Mouse (Mus musculus): ENCODE measurements around the gene Tshz2.
A peak's percentile ranks its signal among the peaks of the same experiment; 100 is the strongest.
"Not testable (repeated sequence)": the region's sequence is repeated elsewhere in the genome, so short reads cannot be mapped to it uniquely, and the experiment has no call there.

Tshz2 gene

DNA sequence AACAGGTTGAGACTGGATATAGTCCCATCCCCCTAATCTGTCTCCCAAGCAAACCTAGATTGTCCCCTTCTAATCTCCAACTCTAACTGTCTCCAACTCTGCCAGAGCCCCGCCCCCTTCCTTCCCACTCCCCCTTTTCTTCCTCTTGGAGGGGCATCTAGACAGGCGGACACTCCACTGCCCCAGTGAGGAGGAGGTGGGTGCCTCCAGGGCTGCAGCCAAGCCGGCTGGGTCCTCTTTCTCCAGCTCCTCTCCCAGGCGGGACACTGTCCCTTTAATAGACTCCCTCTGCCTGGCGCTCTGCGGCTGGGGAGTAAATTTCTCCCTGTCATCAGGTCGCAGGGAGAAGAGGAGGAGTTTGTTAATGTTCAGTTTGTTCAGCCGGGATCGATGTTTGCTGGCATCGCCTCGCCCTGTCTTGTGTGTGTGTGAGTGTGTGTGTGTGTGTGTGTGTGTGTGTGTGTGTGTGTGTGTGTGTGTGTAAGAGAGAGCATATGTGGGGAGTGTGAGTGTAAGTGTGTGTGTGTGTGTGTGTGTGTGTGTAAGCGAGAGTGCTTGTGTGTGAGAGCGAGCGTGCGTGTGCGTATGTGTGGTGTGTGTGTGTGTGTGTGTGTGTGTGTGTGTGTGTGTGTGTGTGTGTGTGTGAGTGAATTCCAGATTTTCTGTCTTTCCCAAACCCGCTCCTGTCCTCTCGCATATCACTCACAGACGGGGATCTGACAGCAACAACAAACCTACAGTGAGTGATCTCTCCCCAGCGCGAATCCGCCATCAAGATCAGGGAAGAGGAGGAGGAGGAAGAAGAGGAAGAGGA, at the start of gene Tshz2:
Gene Tshz2, plus strand, starts transcription at position 676 of the 814 bp plus-strand sequence.
- peak; percentile 53 for DNase-seq (ENCODE audit: low spot score)

DNA sequence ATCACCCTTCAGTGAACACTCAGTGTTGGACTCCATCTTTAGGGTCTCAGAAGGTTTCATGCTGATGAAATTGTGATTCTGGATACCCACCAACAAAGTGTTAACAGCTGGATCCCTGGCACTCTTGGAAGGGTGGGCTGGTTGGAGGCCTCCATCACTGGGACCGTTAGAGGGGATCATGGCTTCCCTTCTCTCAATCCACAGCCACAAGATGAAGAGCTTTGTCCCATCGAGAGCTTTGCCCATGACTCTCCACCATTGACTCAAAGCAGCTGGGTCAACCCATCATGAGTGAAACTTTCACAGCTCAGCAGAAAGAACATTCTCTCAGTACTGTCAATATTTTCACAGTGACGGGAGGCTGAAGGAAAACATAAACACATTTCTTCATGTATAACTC, 49.3 kb upstream of the Tshz2 start:
- no peak for DNase-seq (ENCODE audit: low spot score)

DNA sequence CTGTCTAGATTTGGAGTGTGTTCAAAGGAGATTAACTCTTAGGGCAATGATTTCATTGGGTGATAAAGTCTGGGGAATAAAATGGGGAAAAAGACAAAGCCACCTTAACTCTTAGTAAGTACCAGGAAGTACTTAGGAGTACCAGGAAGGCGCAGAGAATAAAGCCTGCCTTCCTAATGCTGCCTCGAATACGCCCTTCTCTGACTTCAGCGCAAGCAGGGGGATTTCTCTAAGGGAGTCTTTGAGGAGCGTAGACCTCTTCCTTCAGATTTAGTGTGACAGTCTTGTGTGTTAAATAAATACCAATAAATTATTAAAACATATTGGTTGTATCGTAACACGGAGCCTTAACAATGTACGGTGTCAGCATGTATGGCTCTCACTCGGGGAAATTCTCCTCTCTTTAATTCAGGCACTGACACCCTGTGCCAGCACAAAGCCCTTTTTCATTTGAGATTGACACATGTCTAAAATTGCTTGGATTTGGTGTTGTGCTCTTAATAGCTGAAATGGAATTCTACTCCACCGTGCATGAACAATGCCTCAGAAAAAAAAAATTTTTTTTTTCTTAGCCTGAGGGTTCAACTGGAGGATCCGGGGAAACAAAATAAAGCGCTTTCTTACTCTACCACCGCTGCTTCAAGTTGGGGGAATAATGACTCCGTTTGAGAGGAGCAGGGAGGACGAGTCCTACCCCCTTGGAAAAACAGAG, 47.9 kb upstream of the Tshz2 start:
- no peak for DNase-seq (ENCODE audit: low spot score)

DNA sequence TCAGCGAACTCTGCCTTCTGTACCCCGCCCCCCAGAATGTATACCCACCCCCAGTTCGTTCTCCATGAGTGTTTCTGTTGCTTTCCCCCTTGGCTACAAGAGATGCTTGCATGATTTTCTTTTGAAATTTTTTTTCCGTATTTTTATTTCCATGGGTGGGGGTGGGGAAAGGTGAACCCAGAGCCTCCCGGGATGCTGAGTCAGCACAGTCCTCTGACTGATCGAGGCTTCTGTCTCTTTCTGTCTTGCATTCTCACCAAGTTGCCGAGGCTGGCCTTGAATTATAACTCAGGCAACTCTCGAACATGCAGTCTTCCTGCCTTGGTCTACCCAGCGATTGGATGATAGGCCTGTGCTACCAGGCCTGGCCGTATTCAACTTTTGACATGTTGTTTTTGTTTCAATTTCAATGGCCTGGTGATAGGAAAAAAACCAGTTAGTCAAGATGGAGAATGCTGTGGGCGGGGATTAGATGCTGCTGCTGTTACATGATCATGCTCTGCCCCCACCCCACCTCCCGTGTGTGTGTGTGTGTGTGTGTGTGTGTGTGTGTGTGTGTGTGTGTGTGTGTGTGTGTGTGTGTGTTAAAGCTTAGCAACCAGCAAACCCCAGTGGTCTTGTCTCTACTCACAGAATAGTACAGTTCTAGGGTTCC, 47.1 kb upstream of the Tshz2 start:
- no peak for DNase-seq (ENCODE audit: low spot score)

DNA sequence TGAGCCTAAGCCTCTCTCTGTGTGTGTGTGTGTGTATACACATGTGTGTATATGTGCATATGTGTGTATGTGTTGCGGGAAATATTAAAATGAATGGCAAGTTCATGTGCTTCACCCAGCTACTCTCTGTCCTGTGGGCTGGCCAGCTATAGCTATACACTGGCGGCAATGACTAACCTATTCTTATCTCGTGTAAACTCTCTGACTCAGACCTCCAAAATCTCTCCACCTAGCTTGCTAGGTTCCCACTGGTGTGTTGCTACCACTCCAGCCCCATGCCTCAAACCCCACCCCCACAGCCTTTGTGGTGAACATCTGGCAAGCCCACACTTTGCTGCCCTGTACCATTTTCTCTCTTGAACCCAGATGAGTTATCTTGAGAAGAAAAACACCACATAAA, 46.1 kb upstream of the Tshz2 start:
- no peak for DNase-seq (ENCODE audit: low spot score)

DNA sequence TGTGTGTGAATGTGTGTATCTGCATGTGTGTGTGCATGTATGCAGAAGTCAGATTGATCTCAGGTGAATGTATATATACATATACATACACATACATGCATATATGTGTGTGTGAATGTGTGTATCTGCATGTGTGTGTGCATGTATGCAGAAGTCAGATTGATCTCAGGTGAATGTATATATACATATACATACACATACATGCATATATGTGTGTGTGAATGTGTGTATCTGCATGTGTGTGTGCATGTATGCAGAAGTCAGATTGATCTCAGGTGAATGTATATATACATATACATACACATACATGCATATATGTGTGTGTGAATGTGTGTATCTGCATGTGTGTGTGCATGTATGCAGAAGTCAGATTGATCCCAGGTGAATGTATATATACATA, 45.2 kb upstream of the Tshz2 start, which contains the start of gene Gm11011:
Gene Gm11011, minus strand, starts transcription at position 101 of the 400 bp plus-strand sequence.
- DNase-seq (ENCODE audit: low spot score) = not testable (repeated sequence)

DNA sequence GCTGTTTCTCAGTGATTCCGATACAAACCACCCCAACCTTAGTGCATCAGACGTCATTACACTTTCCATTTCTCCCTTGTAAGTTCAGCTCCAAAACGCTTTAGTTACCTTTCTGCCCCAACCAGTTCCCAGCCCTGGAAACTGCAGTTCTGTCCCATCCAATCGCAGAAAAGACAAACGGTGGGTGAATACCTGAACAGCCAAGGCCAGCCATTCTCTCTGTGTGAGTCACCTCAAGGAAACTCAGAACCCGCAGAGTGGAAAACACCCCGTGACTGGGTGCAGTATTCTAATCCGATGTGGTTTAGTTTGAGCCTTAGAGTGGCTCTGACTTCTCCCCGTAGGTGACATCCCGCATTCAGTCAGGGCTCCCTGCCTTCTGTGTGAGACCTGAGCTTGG, 43.1 kb upstream of the Tshz2 start:
- DNase-seq (ENCODE audit: low spot score) = no peak

DNA sequence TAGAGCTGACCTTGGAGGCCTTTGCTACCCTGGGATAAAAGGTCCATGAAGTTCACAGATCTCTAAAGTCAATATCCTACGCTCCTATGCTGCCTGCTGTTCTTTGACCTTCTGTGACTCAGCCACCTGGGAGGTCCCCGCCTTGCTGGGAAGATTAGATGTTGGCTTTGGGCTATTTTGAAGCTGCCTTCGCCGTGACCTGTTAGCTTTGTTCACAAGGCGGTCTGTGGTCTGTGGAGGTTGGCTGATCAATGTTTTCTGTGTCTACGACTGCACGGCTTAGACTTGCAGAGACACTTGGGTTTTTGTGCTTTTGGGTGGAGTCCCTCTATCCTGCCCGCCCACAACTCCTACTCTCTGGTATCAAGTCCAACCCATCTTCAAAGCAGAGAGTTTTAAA, 42.4 kb upstream of the Tshz2 start:
- no peak for DNase-seq (ENCODE audit: low spot score)

DNA sequence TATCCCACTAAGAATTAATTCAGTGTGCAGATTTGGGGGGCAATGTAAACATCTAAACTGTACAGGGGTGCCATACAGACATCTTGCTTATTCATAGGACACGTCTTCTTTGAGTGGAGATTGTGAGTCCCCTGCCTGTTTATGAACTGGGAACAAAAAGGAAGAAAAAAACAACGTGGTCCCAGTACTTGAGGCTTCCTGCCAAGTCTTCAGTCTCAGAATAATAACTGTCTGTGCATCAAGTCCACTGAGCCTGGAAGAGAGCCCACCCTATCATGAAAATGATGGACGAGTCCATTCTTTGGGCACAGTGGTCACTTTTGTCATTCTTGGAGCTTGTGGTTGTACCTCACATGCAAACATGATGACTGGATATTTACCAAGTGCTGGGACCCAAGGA, 39.1 kb upstream of the Tshz2 start:
- DNase-seq (ENCODE audit: low spot score) = no peak

DNA sequence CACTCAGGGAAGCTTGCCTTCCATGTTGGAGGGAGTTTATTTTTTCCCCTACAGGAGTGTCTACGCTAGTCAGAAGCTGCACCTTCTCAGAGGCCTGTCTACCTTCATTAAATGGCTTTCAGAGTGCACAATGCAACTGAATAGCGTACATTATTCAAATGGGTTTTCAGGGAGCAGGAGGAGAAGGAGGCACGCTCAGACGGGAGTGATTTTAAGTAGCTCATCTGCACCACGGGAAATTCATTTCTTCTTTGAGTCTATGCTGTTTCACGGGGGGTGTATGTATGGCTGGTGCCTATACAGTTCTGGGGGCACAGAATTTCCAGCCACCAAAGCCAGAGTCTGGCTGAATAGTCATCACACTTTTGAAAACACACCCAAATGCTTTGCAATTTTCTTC, 35.5 kb upstream of the Tshz2 start:
- no peak for DNase-seq (ENCODE audit: low spot score)

DNA sequence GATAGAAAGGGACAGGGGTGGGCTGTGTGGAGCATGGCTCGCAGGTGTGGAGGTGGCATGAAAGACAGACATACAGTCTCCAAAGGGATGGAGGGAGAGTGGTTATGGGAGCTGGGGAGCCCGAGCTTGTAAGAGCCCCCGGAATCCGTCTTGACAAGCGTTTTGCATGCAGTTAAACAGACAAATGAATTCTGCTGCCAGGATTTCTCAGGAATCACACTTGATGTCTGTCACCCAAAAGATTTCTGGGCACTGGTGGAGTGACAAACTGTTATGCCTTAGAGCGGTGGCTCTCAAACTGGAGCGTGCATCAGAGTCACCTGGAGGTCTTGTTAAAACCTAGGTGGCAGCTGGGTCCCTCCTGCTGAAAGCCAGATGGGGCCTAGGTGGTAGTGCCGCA, 34.8 kb upstream of the Tshz2 start:
- DNase-seq (ENCODE audit: low spot score) = no peak

DNA sequence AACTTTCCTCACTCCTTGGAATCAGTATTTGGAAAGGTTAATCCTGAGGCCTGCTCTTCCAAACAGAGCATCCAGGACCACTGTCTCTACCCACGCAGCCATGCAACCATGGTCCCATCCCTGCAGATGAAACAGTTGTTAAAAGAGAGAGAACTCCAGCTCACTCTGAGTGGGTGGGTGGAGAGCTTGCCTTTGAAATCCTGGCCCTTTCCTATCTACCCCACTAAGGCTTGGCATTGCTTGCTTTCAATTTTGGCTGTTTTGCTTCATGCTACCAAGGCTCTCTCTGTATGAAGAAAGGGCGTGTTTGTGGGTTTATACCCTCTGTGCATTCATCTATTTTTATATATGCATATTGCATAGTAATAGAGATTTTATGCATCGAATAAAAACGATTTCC, 33.2 kb upstream of the Tshz2 start:
- no peak for DNase-seq (ENCODE audit: low spot score)

DNA sequence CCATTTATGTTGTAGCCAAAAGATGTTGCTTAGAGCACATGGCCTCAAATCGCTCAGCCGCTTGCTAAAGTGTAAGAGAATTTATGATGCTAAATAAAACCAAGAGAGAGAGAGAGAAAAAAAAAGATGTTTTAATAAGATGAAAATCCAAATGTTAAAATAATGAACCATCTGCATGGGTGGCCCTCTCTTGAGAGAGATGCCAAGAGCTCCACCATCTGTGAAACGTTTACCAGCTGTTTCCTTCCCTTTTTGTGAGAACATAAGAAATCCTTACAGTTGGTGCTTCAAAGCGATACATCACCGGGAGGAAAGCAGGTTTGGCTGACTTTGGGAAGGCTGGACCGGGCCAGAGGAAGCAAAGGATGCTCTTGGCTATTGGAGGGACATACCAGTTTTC, 32.6 kb upstream of the Tshz2 start:
- no peak for DNase-seq (ENCODE audit: low spot score)

DNA sequence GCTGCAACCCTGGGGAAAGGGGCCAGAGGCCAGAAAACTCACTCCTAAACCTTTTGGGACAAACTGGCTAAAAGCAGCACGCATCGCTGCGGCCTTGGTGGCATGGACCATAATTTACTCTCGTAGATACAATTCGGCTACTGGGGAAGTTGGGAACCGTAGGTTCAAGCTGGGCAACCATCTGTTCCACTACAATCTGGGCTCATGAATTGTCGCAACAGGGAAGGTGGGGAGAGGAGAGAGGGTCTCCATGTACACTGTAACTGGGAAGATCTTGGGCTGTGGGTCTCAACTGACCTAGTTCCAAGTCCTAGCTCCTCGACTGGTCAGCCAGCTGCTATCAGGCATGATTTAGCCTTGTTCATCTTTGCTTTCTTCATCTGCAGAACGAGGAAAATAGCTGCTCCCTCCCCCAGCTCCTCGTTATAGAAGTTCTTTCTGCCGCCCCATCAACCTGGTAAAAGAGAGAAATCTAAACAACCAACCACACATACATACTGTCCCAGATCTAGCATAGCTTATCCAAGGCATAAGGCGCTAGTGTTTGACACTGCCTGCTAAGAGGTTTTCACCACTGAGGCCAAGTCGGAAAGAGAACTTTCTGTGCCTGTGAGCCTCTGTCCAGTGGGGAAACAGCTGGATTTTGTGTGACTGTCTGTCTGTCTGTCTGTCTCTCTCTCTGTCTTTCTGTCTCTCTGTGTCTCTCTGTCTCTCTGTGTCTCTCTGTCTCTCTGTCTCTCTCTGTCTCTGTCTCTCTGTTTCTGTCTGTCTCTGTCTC, 25.7 kb upstream of the Tshz2 start:
- DNase-seq (ENCODE audit: low spot score) = no peak

DNA sequence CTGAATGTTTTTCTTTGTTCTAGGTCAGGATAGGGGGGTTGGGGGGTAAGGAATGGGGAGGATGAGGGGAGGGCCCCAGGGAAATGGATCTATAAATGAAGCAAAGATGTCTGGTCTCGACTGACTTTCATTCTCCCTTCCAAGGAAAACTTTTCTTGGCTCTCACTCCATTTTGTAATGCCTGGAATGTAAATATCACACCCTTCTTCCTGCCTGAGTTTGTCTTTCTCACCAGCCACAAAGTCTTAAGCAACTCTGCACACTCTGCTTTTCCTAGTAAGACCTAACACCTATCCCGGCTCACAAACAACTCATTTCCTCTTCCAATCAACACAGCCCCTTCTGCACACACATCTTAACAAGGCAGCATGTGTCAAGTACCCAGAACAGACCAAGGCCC, 25.0 kb upstream of the Tshz2 start:
- no peak for DNase-seq (ENCODE audit: low spot score)

DNA sequence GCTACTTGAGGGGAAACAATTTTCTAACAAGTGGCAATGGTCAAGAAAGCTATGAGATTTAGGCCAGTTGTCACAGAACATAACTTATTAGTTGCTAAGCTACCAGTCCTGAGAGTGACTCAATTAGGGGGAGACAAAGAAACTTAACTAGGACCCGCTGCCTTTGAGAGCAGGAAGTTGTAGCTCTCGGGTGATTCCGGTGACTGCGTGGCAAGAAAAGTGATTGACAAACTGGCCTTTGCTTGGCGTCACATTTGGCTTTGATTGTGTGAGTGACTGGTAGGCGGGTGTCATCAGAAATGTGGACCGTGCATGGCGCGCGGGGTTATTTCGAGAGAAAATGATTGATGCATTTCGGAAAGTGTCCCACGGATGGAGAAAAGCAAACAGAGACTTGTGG, 22.9 kb upstream of the Tshz2 start:
- no peak for DNase-seq (ENCODE audit: low spot score)

DNA sequence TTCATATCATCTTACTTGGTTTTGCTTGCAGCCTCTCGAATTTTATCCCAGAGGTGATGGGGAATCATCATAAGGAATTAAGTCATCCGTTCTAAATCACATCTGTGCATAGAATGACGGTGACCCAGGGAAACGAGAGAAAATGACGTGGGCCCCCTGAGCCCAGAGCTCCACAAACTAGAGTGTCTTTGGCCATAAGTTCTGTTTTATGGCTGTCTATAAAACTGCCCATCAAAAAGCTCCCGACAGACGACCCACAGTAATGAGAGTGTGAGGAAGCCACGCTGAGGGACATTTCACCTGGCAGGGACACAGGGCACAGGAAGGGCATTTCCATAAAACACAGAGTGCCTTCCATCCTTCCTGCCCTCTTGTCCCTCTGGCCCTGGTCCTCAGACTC, 21.9 kb upstream of the Tshz2 start:
- no peak for DNase-seq (ENCODE audit: low spot score)

DNA sequence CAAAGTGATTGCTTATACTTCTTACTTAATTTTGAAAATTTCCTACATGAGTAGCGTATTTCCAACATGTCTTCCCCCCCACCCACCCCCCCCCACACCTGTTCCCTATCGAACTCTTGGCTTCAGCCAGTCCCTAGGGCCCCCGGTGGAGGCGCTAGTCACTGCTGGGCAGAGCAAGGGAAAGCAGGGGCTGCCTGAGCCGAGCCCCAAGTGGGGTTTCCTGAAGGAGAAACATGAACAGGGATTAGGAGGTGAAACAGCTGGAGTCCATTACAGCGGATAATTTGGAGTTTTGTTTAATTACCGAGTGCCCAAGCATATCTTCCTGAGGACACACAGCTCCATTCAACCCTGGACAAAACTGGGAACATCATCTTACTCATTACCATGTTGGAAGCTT, 21.3 kb upstream of the Tshz2 start:
- DNase-seq (ENCODE audit: low spot score) = no peak

DNA sequence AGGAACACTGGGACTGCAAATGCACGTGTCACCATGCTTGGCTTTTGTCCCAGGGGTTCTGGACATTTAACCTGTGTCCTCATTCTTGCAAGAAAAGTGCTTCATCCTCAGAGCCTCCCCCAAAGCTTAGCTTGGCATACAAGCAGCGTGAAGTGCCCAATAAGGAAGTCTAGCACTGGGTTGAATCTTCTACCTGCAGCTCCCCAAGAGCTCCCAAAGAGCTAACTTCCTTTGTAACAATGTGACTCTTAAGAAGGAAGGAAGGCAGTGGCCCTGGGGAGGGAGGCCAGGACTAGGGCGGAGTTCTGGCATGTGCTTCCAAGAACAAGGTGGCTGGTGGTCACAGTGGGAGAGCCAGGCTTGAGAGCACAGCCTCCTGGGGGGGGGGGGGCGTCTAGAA, 18.1 kb upstream of the Tshz2 start:
- DNase-seq (ENCODE audit: low spot score) = no peak

DNA sequence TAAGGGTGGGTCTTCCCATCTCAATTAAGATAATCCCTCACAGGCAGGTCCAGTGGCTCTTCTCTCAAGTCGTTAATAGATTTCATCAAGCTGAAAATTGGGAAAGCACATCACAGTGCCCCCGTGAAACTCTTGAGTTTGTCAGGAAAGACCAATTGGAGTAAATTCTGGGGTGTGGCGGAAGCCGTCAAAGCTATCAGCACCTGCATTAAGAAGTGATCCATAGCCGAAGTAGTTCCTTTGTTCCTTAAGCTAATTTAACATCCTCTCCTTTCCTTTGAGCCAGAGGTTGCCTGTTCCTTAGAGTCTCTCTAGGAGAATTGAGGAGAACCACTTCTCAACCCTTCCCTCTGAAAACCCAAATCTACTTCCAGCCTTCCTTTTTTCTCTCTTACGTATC, 16.8 kb upstream of the Tshz2 start:
- no peak for DNase-seq (ENCODE audit: low spot score)

DNA sequence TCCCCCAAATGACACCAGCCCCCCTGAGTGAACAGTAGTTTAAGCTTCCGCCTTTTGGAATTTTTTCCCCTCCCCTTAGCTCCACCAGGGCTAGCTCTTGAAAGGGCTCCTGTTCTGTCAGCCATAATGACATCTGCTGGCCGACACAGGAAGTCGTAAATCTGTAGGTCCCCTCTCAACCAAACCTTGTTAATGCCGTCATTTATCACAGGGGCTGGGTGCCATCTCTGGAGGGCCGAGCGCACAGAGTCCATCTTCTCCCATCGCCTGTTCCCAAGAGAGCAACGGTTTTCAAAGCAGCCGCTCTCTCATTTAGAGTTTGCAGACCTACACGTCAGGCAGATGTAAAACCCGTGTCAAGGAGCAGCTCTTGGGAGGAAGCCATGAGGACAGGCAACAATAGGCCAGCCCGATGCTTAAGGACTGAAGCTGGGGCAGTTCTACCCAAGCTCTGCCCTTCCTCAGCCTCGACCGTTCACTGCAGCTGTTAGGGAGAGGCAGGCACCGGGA, 11.6 kb upstream of the Tshz2 start:
- DNase-seq (ENCODE audit: low spot score) = no peak

DNA sequence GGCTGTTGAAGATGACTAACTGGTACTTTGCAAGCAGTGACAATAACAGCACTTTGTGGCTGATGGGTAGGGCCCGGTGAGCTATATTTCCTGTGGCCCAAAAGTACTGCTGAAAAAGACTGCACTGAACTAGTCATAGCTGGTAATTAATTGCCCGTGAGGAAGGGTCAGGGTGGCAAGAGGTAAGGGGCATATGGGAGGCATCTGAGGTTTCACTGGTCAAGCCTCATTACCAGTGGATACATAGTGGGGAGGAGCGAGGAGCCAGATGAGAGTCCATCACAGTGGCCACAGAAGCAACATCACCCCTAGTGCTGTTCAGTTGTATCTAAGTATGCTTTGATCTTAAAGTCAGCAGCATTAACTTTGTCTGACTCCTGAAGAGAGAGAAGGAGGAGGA, 2.7 kb upstream of the Tshz2 start:
- no peak for DNase-seq (ENCODE audit: low spot score)

Measured in ovary, postnatal 14 days (tissue).